Comparison of ENCODE assay signal across 27 mouse cellular contexts in genomic region chr2:166767591-166767990, GRCm38 (mm10).
"Had no signal": no experiment of that assay in that cellular context is flagged by ENCODE, and none has a peak within 500 bp of the region (broad histone marks: within the 10 kb centered on the region; RNA-seq: fewer than 3 reads in every experiment).

No protein-coding gene starts in this region.

- H3K36me3 ChIP-seq: heart, embryonic 10.5 days; heart, embryonic 12.5 days; hindbrain, embryonic 10.5 days; hindbrain, embryonic 12.5 days; kidney, embryonic 15.5 days; limb, embryonic 10.5 days; limb, embryonic 12.5 days; liver, embryonic 13.5 days; liver, embryonic 15.5 days had no signal

- H3K4me3 ChIP-seq: gastrocnemius, adult 2 months; heart, embryonic 10.5 days; heart, embryonic 12.5 days; hindbrain, embryonic 10.5 days; hindbrain, embryonic 12.5 days; kidney, embryonic 15.5 days; left cerebral cortex, adult 2 months; limb, embryonic 10.5 days; limb, embryonic 12.5 days; liver, embryonic 13.5 days; liver, embryonic 15.5 days had no signal

- H3K4me1 ChIP-seq: heart, embryonic 12.5 days; liver, embryonic 15.5 days had no signal

- H3K9ac ChIP-seq: heart, embryonic 12.5 days; hindbrain, embryonic 12.5 days; hindbrain, embryonic 14.5 days; kidney, embryonic 15.5 days; limb, embryonic 12.5 days; liver, embryonic 13.5 days; liver, embryonic 15.5 days had no signal

- H3K27me3 ChIP-seq: heart, embryonic 12.5 days; hindbrain, embryonic 12.5 days; kidney, embryonic 15.5 days; limb, embryonic 12.5 days; liver, embryonic 13.5 days; liver, embryonic 15.5 days had no signal

- H3K9me3 ChIP-seq: heart, embryonic 10.5 days; heart, embryonic 12.5 days; hindbrain, embryonic 10.5 days; hindbrain, embryonic 12.5 days; kidney, embryonic 15.5 days; limb, embryonic 10.5 days; limb, embryonic 12.5 days; liver, embryonic 13.5 days; liver, embryonic 15.5 days had no signal

- H3K4me2 ChIP-seq: heart, embryonic 12.5 days; hindbrain, embryonic 12.5 days; hindbrain, embryonic 14.5 days; kidney, embryonic 15.5 days; limb, embryonic 12.5 days; liver, embryonic 11.5 days; liver, embryonic 13.5 days; liver, embryonic 15.5 days had no signal

- DNase-seq: gastrocnemius, adult 2 months; gastrocnemius, postnatal 10 days; gastrocnemius, postnatal 25 days; heart, adult 18-20 months; heart, postnatal 10 days; heart, postnatal 4 days; kidney, adult 11 months; kidney, adult 2 months; kidney, adult 9 months; kidney, postnatal 14 days; kidney, postnatal 36 days; layer of hippocampus, adult 9-11 months; liver; liver, embryonic 13.5 days had no signal

- H3K27ac ChIP-seq: gastrocnemius, adult 2 months; heart, embryonic 10.5 days; hindbrain, embryonic 10.5 days; hindbrain, embryonic 12.5 days; hindbrain, embryonic 14.5 days; hindbrain, postnatal 0 days; kidney, embryonic 15.5 days; kidney, postnatal 0 days; left cerebral cortex, adult 2 months; limb, embryonic 10.5 days; limb, embryonic 12.5 days; liver, embryonic 13.5 days; liver, embryonic 15.5 days had no signal
